In the genomic region with DNA sequence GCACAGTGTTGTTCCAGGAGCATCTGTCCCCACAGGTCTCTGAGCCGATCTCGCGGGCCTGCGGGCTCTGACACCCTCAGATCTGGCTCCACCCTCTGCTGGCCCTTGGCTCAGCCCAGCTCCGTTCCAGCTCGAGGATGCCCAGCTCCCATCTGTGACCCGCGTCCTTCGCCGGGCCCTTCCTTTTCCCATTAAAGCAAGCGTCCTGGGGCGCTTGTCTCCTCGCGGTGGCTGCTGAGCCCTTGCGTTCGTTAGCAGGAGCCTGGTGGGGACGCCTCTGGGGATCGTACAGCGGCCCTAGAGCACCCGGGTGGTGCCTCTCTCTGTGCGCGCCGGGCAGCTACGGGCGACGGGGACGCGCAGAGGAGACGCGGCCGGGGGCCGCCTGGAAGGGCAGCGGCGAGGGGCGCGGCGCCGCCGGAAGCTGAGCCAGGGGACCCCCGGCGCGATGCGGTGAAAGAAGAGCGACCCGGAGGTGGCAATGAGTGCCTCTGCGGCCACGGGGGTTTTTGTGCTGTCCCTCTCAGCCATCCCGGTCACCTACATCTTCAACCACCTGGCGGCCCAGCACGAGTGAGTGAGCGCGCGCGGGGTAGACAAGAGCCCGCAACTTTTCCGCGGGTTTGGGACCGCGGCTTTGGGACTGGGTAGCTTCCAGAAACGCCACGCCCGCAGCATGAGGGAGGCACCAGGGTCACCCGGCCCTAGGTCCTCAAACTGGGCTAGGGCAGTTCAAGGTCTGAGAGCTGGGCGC, we compare ENCODE assay signal across 8 mouse cellular contexts. TPM values are rescaled to one million over a fixed set of nuclear protein-coding genes. Genes with fewer than 3 reads are reported as not detected.
DNase-seq lines count a peak whose midpoint lies in the region; ATAC-seq lines count a peak whose summit lies in the region.

TSS of gene Tm6sf1 (plus strand) at position 34 of the 754 bp plus-strand sequence.

- H3K4me2 ChIP-seq in forebrain, embryonic 13.5 days = peak within 1 kb of the TSS; percentile 98
- H3K4me2 ChIP-seq in hindbrain, embryonic 13.5 days = peak within 1 kb of the TSS; percentile 97
- peak within 1 kb of the TSS; percentile 100 for H3K4me2 ChIP-seq in limb, embryonic 11.5 days (ENCODE audit: low read depth, severe bottlenecking)
- peak within 1 kb of the TSS; percentile 97 for H3K4me2 ChIP-seq in midbrain, embryonic 12.5 days (replicated peaks)
- peak within 1 kb of the TSS; percentile 97 for H3K4me2 ChIP-seq in stomach, embryonic 16.5 days (ENCODE audit: low read depth, low read length)

- ATAC-seq in forebrain, embryonic 13.5 days = peak; percentile 84
- peak; percentile 79 for ATAC-seq in hindbrain, embryonic 13.5 days (ENCODE audit: low FRiP score)
- ATAC-seq in limb, embryonic 11.5 days (ENCODE audit: insufficient number of reproducible peaks, low FRiP score, low TSS enrichment, low read depth) = peak; percentile 66; the same call in 1 of the 2 replicates
- peak; percentile 79 for ATAC-seq in midbrain, embryonic 12.5 days (ENCODE audit: low FRiP score, low read depth)
- peak; percentile 35; the same call in 1 of the 2 replicates for ATAC-seq in stomach, embryonic 16.5 days (ENCODE audit: insufficient read depth, low FRiP score)

- H3K4me1 ChIP-seq in forebrain, embryonic 13.5 days = peaks cover 26% of the 10 kb centered on the region
- H3K4me1 ChIP-seq in hindbrain, embryonic 13.5 days (replicated peaks) = peaks cover 37% of the 10 kb centered on the region
- H3K4me1 ChIP-seq in limb, embryonic 11.5 days (ENCODE audit: control insufficient read depth, insufficient read depth, low read length) = peaks cover 3% of the 10 kb centered on the region
- peaks cover 21% of the 10 kb centered on the region for H3K4me1 ChIP-seq in midbrain, embryonic 12.5 days
- H3K4me1 ChIP-seq in stomach, embryonic 16.5 days (ENCODE audit: control insufficient read depth, insufficient read depth, low read length) = peaks cover 14% of the 10 kb centered on the region; the same call in 1 of the 2 replicates

- peaks cover 32% of the 10 kb centered on the region for H3K27me3 ChIP-seq in forebrain, embryonic 13.5 days
- H3K27me3 ChIP-seq in hindbrain, embryonic 13.5 days = peaks cover 44% of the 10 kb centered on the region
- peaks cover 8% of the 10 kb centered on the region for H3K27me3 ChIP-seq in limb, embryonic 11.5 days (ENCODE audit: control insufficient read depth, insufficient read depth, low read length)
- peaks cover 52% of the 10 kb centered on the region for H3K27me3 ChIP-seq in midbrain, embryonic 12.5 days
- H3K27me3 ChIP-seq in stomach, embryonic 16.5 days (ENCODE audit: control insufficient read depth, insufficient read depth, low read length) = peaks cover 37% of the 10 kb centered on the region

- no peaks in the 10 kb centered on the region for H3K36me3 ChIP-seq in forebrain, embryonic 13.5 days (ENCODE audit: poor library complexity, severe bottlenecking)
- no peaks in the 10 kb centered on the region for H3K36me3 ChIP-seq in hindbrain, embryonic 13.5 days
- no peaks in the 10 kb centered on the region for H3K36me3 ChIP-seq in limb, embryonic 11.5 days (ENCODE audit: control insufficient read depth, insufficient read depth, low read length)
- no peaks in the 10 kb centered on the region for H3K36me3 ChIP-seq in midbrain, embryonic 12.5 days
- H3K36me3 ChIP-seq in stomach, embryonic 16.5 days (ENCODE audit: control insufficient read depth, insufficient read depth, low read length) = no peaks in the 10 kb centered on the region

- peak within 1 kb of the TSS; percentile 76 for H3K9ac ChIP-seq in forebrain, embryonic 13.5 days
- H3K9ac ChIP-seq in hindbrain, embryonic 13.5 days = peak within 1 kb of the TSS; percentile 86
- H3K9ac ChIP-seq in limb, embryonic 11.5 days (ENCODE audit: low read length) = peak within 1 kb of the TSS; percentile 70
- peak within 1 kb of the TSS; percentile 69 for H3K9ac ChIP-seq in midbrain, embryonic 12.5 days (replicated peaks)
- peak within 1 kb of the TSS; percentile 75 for H3K9ac ChIP-seq in stomach, embryonic 16.5 days (ENCODE audit: low read length)

- H3K4me3 ChIP-seq in forebrain, embryonic 13.5 days = peak within 1 kb of the TSS; percentile 67
- H3K4me3 ChIP-seq in hindbrain, embryonic 13.5 days = peak within 1 kb of the TSS; percentile 67
- peak within 1 kb of the TSS; percentile 68 for H3K4me3 ChIP-seq in limb, embryonic 11.5 days (ENCODE audit: low read depth, low read length)
- H3K4me3 ChIP-seq in midbrain, embryonic 12.5 days = peak within 1 kb of the TSS; percentile 61
- H3K4me3 ChIP-seq in stomach, embryonic 16.5 days (replicated peaks; ENCODE audit: low read length) = peak within 1 kb of the TSS; percentile 63

- peak; percentile 38 for DNase-seq in kidney, adult 18-20 months
- no peak for DNase-seq in kidney, adult 8-10 months
- DNase-seq in adrenal gland, adult 8-10 months = peak; percentile 46
- DNase-seq in limb, embryonic 11.5 days (ENCODE audit: low spot score) = peak; percentile 66

- H3K27ac ChIP-seq in forebrain, embryonic 13.5 days = no peak within 1 kb of the TSS
- peak within 1 kb of the TSS; percentile 58; the same call in 1 of the 2 replicates for H3K27ac ChIP-seq in hindbrain, embryonic 13.5 days
- no peak within 1 kb of the TSS for H3K27ac ChIP-seq in limb, embryonic 11.5 days (replicated peaks; ENCODE audit: low read depth, low read length)
- no peak within 1 kb of the TSS for H3K27ac ChIP-seq in midbrain, embryonic 12.5 days (replicated peaks)
- H3K27ac ChIP-seq in stomach, embryonic 16.5 days (ENCODE audit: low read length) = peak within 1 kb of the TSS; percentile 58

- H3K9me3 ChIP-seq in forebrain, embryonic 13.5 days (replicated peaks) = no peaks in the 10 kb centered on the region
- H3K9me3 ChIP-seq in hindbrain, embryonic 13.5 days = no peaks in the 10 kb centered on the region
- H3K9me3 ChIP-seq in limb, embryonic 11.5 days (ENCODE audit: control insufficient read depth, low read length) = no peaks in the 10 kb centered on the region
- H3K9me3 ChIP-seq in midbrain, embryonic 12.5 days = no peaks in the 10 kb centered on the region
- H3K9me3 ChIP-seq in stomach, embryonic 16.5 days (replicated peaks; ENCODE audit: control insufficient read depth, low read length) = no peaks in the 10 kb centered on the region

- under 1% methylated on average over 64 of the region's 64 CpGs for WGBS in forebrain, embryonic 13.5 days
- under 1% methylated on average over 62 of the region's 64 CpGs for WGBS in hindbrain, embryonic 13.5 days
- under 1% methylated on average over 64 of the region's 64 CpGs for WGBS in limb, embryonic 11.5 days
- under 1% methylated on average over 64 of the region's 64 CpGs for WGBS in midbrain, embryonic 12.5 days
- under 1% methylated on average over 64 of the region's 64 CpGs for WGBS in stomach, embryonic 16.5 days

RNA-seq across cellular contexts. Expression of gene Tm6sf1, which starts in this region (rescaled TPM):
- 10 to 100 TPM; 12.8 to 21.0 (median 16.2) TPM for total RNA-seq in adrenal gland, adult 8-10 months (2022)
- polyA plus RNA-seq in forebrain, embryonic 13.5 days (2015; fragmentation: Nextera tagmentation; extraction: Ambion mirVana) = 7.2 and 8.8 TPM in 2 replicates
- 10.1 and 11.2 TPM in 2 replicates for polyA plus RNA-seq in hindbrain, embryonic 13.5 days (2015; fragmentation: Nextera tagmentation; extraction: Ambion mirVana)
- polyA plus RNA-seq in limb, embryonic 11.5 days (2014; fragmentation: Nextera tagmentation; extraction: Ambion mirVana) = 8.9 and 10.7 TPM in 2 replicates
- polyA plus RNA-seq in midbrain, embryonic 12.5 days (2016; fragmentation: Nextera tagmentation; extraction: Ambion mirVana) = 10.5 and 13.5 TPM in 2 replicates
- polyA plus RNA-seq in stomach, embryonic 16.5 days (2015; fragmentation: Nextera tagmentation; extraction: Ambion mirVana) = 9.1 and 15.2 TPM in 2 replicates

Comparison
In these comparisons a context has a peak if more than half of its experiments do, and no peak if none do; other contexts are left out.
1. DNase-seq: peak in kidney, adult 18-20 months (single experiment), adrenal gland, adult 8-10 months (single experiment) and limb, embryonic 11.5 days (single experiment); none in kidney, adult 8-10 months (0 of 2).
2. H3K27ac ChIP-seq: peak in hindbrain, embryonic 13.5 days (single experiment) and stomach, embryonic 16.5 days (single experiment); none in forebrain, embryonic 13.5 days (single experiment), limb, embryonic 11.5 days (single experiment) and midbrain, embryonic 12.5 days (single experiment).
3. Peak in every context shown above with its lines, with median percentiles within 50 percentile points of each other: ATAC-seq, H3K4me2 ChIP-seq, H3K4me3 ChIP-seq and H3K9ac ChIP-seq.